Mouse (Mus musculus) left cerebral cortex, postnatal 36 days (tissue): Measurements from ENCODE around the gene Spata1. TPM values are rescaled to one million over a fixed set of nuclear protein-coding genes. Genes with fewer than 3 reads are reported as not detected.

ENCODE experiments used
- DNase-seq, 2 experiments: peaks; one replicate each; pipeline ENCODE4 v3.0.0; 2021 to 2022; ENCODE audit warnings: low spot score in 2 of 2, mixed read lengths in 1 of 2
- intact Hi-C: fragments of 180-260 bp; cut with DNase I; formaldehyde crosslinking; loops from one replicate; pipeline ENCODE4 v1.15.1; 2025
- total RNA-seq, 2 experiments: library from RNA; stranded (reverse); gene quantifications; 2 replicates each; pipeline ENCODE4 v1.2.3; 2021

Gene Spata1
- 1 to 10 TPM; 4.4 to 5.1 TPM for total RNA-seq

DNA sequence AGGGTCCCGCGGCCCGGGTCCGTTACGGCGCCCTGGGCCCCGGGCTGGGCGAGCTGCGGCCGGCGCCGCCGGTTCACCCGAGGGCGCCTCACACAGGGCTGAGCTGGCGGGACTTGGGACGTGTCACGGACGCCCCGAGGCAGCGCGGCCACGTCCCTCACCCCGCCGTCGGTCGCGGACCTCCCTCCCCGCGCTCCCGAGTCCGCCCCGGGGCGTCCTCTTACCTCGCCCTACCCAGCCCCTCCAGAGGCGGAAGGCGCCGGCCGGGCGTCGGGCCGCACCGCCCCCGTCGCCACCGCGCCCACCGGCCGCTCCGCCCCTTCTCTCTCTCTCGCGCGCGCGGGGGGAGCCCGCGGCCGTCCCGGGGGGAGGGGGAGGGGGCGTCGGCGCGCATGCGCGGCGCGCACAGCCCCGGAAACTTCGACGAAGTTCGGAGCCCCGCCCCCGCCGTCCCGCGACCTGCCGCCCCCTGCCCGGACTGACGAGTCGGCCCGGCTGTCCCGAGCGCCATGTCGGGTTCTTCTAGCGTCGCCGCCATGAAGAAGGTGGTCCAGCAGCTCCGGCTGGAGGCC, at the start of gene Spata1, which contains the start of gene Gng5:
Spata1 (minus strand) TSS at position 323 of the 572 bp plus-strand sequence.
Gng5 (plus strand) TSS at position 377 of the 572 bp plus-strand sequence.
- intact Hi-C loops = loop anchor here (5.0 to 10.0 kb wide), 2 partner anchors 157 to 315 kb away; no protein-coding TSS in a partner anchor
- peak; percentile 56 to 58 for DNase-seq

GRCm38 (mm10) chr3:146543632-146544031, 44.1 kb upstream of the Spata1 start:
- intact Hi-C loops = no loop called here
- DNase-seq = no peak

- intact Hi-C loops = no loop called here
- no peak for DNase-seq
Measured at GRCm38 (mm10) chr3:146540521-146541273, 41.1 kb upstream of the Spata1 start.

DNA sequence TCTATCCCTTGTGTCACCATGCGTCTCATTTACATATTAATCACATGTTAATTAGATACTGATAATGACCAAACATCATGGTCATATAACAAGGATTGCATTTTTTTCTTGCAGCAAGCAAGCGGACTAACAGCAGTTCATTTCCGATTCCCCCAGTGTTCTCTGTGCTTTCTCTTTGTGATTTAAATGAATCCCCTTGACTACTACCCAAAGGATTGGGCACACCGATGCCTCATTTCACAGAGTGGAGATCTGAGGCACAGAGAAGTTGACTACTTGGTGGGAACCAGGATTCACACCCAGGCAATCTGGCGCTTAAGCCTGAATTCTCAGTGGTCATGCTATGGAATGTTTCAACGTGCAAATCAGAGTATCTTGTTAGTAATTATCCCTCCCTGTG, 35.4 kb upstream of the Spata1 start:
- no peak for DNase-seq
- intact Hi-C loops = no loop called here

DNA sequence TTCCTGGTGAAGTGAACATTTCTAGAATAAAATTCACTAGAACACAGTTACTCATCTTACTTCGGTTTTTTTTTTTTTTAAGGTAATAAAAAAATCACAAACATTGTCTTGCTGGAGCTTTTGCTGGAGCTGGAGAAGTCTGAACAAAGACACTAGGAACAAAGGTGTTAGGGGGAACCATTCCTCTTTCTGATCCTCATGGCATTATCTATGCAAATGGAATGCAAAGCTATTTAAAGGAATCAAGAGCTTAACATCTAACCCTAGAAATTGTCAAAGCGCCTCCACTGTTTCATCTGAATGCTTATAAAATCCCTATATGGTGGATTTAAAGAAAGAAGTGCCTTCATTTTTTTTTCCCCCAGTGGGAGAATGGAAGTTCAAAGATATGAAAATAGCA, 28.8 kb upstream of the Spata1 start:
- no peak for DNase-seq

GRCm38 (mm10) chr3:146521652-146522020, 22.1 kb upstream of the Spata1 start:
- intact Hi-C loops = loop anchor here (5.0 kb wide), 2 partner anchors 246 to 261 kb away; no protein-coding TSS in a partner anchor
- DNase-seq = no peak

More for the DNA sequence above, 28.8 kb upstream of the Spata1 start:
- intact Hi-C loops = no loop called here

- DNase-seq = peak; percentile 93
- intact Hi-C loops = loop anchor here (5.0 kb wide), 2 partner anchors 246 to 261 kb away; no protein-coding TSS in a partner anchor
Measured at GRCm38 (mm10) chr3:146520798-146521651, 21.5 kb upstream of the Spata1 start, which contains the start of gene Rpf1. Gene Rpf1 (minus strand): TSS chr3:146521429.

DNA sequence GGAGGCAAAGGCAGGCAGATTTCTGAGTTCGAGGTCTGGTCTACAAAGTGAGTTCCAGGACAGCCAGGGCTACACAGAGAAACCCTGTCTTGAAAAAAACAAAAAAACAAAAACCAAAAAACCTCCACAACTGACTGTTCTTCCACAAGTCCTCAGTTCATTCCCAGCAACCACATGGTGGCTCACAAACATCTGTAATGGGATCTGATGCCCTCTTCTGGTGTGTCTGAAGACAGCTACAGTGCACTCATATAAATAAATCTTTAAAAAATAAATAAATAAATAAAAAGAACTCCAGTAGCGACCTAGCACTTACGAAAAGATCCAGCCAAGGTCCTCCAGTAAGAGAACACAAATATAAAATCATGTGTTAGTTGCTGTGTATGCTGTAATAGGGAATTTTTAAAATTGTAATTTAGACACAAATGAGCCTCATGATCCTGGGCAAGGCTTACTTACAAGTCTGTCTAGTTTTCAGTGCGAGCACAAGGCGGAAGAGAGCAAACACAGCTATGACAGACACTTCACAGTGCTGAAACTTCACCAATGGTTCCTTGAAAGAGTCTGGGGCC, 20.8 kb upstream of the Spata1 start:
- no peak for DNase-seq
- intact Hi-C loops = loop anchor here (5.0 kb wide), 2 partner anchors 247 to 262 kb away; no protein-coding TSS in a partner anchor

DNA sequence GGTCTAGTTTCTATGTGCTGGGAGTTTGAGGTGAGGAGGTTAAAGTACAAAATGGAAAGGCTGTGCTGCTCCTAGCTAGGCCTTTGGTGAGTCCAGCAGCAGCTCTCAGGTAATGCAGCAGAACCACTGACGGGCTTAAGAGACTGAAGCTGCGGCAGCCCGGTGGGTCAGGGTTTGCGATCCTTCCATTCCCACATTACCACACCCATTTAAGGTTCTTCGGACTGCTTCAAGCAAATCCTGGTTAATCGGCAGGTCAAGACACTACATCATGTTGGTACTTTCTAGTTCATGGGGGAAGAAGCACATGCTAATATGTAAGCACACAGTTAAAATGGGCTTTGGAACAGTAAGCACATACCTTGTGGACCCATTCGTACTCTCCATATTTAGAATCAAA, 7.2 kb upstream of the Spata1 start:
- intact Hi-C loops = loop anchor here (10.0 kb wide), 1 partner anchor 322 kb away; no protein-coding TSS in a partner anchor
- no peak for DNase-seq

- intact Hi-C loops = loop anchor here (10.0 kb wide), 1 partner anchor 317 kb away; no protein-coding TSS in a partner anchor
- no peak for DNase-seq
Measured at GRCm38 (mm10) chr3:146501601-146502123, 2.1 kb upstream of the Spata1 start.

- DNase-seq = no peak
- intact Hi-C loops = loop anchor here (10.0 kb wide), 1 partner anchor 316 kb away; no protein-coding TSS in a partner anchor
Measured at GRCm38 (mm10) chr3:146500810-146501201, 1.3 kb upstream of the Spata1 start.

GRCm38 (mm10) chr3:146500003-146500809, 653 bp upstream of the Spata1 start:
- DNase-seq = peak; percentile 11 to 28
- intact Hi-C loops = loop anchor here (10.0 kb wide), 1 partner anchor 315 kb away; no protein-coding TSS in a partner anchor

- intact Hi-C loops = loop anchor here (5.0 kb wide), 1 partner anchor 157 kb away; no protein-coding TSS in a partner anchor
- no peak for DNase-seq
Measured at GRCm38 (mm10) chr3:146498989-146499388, 564 bp downstream of the Spata1 start.

DNA sequence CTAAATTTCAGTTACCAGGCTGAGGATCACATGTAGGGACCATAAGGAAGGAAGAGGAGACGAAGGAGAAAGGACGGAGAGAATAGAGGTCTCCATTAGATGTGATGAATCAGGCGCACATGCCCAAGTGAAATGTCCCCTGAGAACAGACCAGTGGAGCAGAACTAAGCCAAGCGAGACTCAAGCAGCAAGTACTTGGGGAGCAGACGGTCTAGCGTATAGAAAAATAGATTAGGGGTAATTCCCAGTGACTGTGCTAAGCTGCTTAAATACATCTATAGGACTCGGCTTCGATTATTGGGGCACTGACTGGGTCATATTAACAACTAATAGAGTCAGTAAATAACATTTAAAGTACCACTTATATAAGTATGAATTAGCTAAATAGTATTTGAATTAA, 4.6 kb downstream of the Spata1 start:
- intact Hi-C loops = loop anchor here (5.0 kb wide), 1 partner anchor 153 kb away; no protein-coding TSS in a partner anchor
- no peak for DNase-seq

DNA sequence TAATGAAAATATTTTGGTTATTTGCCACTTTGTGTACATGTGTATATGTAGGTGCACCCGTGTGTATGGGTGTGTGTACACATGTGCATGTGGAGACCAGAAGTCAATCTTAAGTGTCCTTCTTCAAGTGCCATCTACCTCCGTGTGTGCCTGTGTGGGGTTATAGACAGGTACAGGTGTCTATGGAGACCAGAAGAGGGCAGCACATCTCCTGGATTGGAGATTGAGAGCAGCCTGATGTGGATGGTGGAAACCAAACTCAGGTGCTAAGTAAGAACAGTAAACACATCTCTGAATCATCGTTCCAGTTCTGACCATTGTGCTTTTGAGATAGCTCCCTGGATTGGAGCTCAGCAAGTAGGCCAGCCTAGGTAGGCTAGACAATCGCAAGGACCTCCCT, 13.1 kb downstream of the Spata1 start:
- intact Hi-C loops = no loop called here
- DNase-seq = no peak

DNA sequence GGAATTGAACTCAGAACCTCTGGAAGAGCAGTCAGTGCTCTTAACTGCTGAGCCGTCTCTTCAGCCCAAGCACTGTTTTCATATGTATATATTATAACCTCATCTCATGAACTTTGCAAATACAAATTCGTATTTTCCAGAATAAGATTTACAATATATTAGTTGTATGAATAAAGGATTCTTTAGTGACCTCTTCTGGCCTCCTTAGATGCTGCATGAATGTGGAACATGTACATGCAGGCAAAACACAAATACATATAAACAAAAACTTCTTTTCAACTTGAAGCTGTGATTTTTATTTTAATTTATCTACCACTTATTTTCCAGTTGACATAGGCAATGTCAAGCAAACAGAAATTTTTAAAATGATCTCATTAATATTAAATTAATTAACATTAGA, 17.5 kb downstream of the Spata1 start:
- intact Hi-C loops = no loop called here

DNA sequence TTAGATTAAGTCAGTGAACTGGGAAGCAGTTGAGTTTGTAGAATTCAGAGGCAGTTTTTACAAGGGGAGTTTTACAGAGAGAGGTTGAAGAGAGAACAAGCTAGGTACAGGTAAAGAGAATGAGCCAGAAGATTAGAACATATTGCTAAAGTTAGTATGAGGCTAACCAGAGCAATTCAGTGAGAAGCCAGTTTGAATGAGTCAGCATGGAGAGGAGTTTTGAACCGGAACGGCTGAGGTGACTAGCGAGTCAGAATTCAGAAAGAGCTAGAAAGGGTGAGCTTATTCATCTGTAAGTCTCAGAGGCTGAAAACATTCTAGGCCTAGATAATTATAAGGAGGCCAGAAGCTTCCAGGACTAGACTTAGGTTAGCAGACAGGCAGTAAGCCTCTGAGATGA, 25.1 kb downstream of the Spata1 start:
- intact Hi-C loops = no loop called here
- DNase-seq = no peak

More for the DNA sequence above, 17.5 kb downstream of the Spata1 start:
- DNase-seq = no peak

DNA sequence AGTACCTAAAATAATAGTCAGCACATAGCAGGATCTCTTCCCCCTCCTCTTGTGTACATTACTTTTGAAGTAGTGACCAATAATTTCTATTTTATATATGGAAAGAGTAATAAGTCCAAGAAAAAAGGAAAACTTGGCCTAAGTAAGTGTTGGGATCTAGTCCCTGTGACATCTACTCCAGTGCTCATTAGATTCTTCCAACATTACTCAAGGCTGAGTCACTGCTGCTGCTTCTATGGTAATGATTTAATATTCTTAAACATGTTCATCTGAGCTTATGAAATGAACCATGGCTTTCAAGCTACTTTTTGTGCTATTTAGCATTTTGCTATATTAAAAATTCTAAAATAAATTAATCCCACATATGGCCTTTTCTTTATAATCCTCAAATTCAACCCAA, 25.8 kb downstream of the Spata1 start:
- DNase-seq = no peak
- intact Hi-C loops = no loop called here
